Mouse (Mus musculus) brain, embryonic 14.5 days (tissue): Measurements from ENCODE around the gene Etfdh. TPM values are rescaled to one million over a fixed set of nuclear protein-coding genes. Genes with fewer than 3 reads are reported as not detected.

Experiments
- DNase-seq: peaks from one replicate; pipeline ENCODE4 v3.0.0-alpha.2; 2011; ENCODE audit warnings: low read depth
- CTCF ChIP-seq: fragments of 200-500 bp; IDR thresholded peaks from 2 replicates; pipeline ENCODE4 v1.5.1; 2012; ENCODE audit warnings: inconsistent platforms, mild to moderate bottlenecking, moderate library complexity, borderline replicate concordance; ENCODE audit not compliant: insufficient read depth, insufficient read length; ENCODE audit errors: extremely low read depth
- POLR2A ChIP-seq: fragments of 200-500 bp; IDR thresholded peaks from 2 replicates; pipeline ENCODE4 v1.6.1; 2012; ENCODE audit warnings: mild to moderate bottlenecking, inconsistent platforms, borderline replicate concordance; ENCODE audit not compliant: poor library complexity, insufficient read depth, insufficient read length, severe bottlenecking; ENCODE audit errors: extremely low read depth
- polyA plus RNA-seq: library from polyadenylated mRNA; depleted of rRNA; stranded (reverse); fragments of >200 nt; gene quantifications from 2 replicates; pipeline ENCODE4 v1.2.3, GENCODE M21; 2012; rRNA removed

Etfdh gene
- polyA plus RNA-seq, 1 experiment: 28.7 TPM

GRCm38 (mm10) chr3:79564875-79565606 is 64.3 kb downstream of the Etfdh start:
- no peak for TF ChIP-seq POLR2A
- DNase-seq: no peak

GRCm38 (mm10) chr3:79563511-79563910 is 65.8 kb downstream of the Etfdh start:
- DNase-seq: no peak
- TF ChIP-seq POLR2A (no peak), CTCF (no peak)

- TF ChIP-seq CTCF: no peak
- TF ChIP-seq POLR2A: no peak
- peak; percentile 36 for DNase-seq
These were observed 67.2 kb downstream of the Etfdh start for GRCm38 (mm10) chr3:79561784-79562715.

DNA sequence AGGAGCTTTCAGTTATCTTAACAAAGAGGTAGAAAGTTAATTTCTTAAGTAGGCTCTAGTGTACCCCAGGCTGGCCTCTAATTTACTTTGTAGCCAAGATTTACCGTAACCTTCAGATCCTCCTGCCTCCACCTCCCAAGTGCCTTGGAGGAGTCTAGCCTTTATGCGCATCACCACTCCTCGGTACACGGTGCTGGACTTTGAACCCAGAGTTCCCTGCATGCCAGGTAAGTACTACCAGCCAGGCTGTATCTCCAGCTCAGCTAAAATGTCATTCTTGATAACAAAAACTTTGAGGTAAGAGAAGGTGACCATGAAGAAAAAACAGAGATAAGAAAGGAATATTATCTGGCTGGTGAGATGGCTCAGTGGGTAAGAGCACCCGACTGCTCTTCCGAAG is 68.7 kb downstream of the Etfdh start:
- no peak for DNase-seq
- TF ChIP-seq POLR2A (no peak), CTCF (no peak)

- no peak for DNase-seq
- no peak for TF ChIP-seq CTCF
- TF ChIP-seq POLR2A: no peak
These were observed 69.6 kb downstream of the Etfdh start for GRCm38 (mm10) chr3:79559773-79560045.

DNA sequence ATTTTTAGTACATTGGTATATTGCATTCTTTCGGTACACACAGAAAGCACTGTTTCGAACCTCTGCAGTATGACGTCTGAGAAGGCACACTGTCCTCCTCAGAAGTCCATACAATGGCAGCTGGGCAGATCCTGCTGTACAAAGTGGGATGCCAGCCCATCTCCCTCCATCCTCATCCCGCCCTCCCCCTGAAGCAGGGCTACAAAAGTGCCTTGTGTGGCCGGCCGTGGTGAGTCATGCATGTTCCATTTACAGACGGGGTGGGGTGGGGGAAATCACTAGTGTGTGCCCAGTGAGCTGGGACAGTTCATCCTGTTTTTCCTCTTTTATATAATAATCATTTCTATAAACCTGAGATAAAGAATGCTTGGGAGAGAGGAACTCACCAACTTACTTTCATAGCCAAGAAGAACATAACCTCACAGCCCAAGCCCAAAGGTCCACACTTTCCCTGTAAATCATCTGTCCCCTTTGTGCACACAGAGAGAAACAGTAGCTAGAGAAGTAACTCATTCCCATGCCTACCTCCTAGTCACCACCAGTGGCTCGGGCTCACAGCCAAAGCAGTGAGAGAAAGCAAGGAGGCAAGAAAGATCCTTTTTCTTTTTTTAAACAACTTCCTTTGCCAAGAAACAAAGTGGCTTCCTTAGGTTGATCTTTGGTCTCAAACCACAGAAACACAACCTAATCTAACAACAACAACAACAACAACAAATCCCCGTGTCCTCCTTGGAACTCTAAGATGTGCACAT is 70.1 kb downstream of the Etfdh start:
- DNase-seq: no peak
- TF ChIP-seq CTCF (no peak), POLR2A (no peak)

DNA sequence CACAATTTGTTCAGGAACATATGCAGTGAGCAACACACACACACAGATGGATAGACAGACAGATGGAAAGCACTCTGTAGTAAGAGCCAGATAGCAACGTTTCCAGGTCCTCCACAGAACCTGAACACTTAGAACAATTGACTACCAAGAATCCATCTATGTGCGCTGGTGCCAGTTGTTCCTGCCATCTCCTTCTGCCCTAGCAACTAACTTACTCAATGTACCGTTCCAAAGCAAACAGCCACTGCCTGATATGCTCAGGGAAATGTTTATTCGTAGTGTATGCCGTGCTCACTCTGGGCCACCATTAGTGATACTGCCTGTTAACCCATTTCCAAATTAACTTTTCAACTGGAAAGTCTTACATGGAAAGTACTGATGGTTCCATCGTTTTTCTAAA is 74.2 kb downstream of the Etfdh start:
- TF ChIP-seq CTCF: no peak
- no peak for TF ChIP-seq POLR2A
- DNase-seq: no peak

Other genes with a start within 250 kb of the Etfdh start
- 14.2 and 21.3 TPM in 2 replicates for gene Fnip2, start 61.7 kb downstream of the Etfdh start, polyA plus RNA-seq
- gene Ppid, start 38.2 kb downstream of the Etfdh start, polyA plus RNA-seq: 77.0 and 77.5 TPM in 2 replicates
- 5.1 and 6.3 TPM in 2 replicates for gene 4930579G24Rik, start 421 bp downstream of the Etfdh start, polyA plus RNA-seq
- 0.19 and 0.29 TPM in 2 replicates for gene Rxfp1, start 108.4 kb upstream of the Etfdh start, polyA plus RNA-seq
- 0.44 and 0.60 TPM in 2 replicates for gene Tmem144, start 223.3 kb upstream of the Etfdh start, polyA plus RNA-seq